Mouse (Mus musculus) macrophage (primary cell): Measurements from ENCODE around the gene Chtop. TPM values are rescaled to one million over a fixed set of nuclear protein-coding genes. Genes with fewer than 3 reads are reported as not detected.

Source experiments
- H3K27ac ChIP-seq: fragments of 350-480 bp; formaldehyde crosslinking; 2 replicates; pipeline ENCODE4 v1.9.0; 2021
- H3K36me3 ChIP-seq: fragments of 350-480 bp; formaldehyde crosslinking; 2 replicates; pipeline ENCODE4 v1.9.0; 2021; ENCODE audit errors: inconsistent target
- H3K4me3 ChIP-seq: fragments of 350-480 bp; formaldehyde crosslinking; 2 replicates; pipeline ENCODE4 v1.9.0; 2021; ENCODE audit errors: inconsistent target
- H3K79me2 ChIP-seq: fragments of 350-480 bp; formaldehyde crosslinking; 2 replicates; pipeline ENCODE4 v1.9.0; 2021; ENCODE audit errors: inconsistent target
- WGBS: methylation state at CpG from one replicate; pipeline ENCODE4 v1.1.7; 2026; ENCODE audit warnings: inconsistent platforms; ENCODE audit not compliant: missing documents; 5-methylcytosine and 5-hydroxymethylcytosine counted together
- polyA plus RNA-seq: library from polyadenylated mRNA; stranded (reverse); fragments of 250-400 nt; gene quantifications from 3 replicates; pipeline ENCODE4 v1.2.4, GENCODE M21; 2018; ENCODE audit warnings: inconsistent platforms
- total RNA-seq, 78 experiments: library from RNA; depleted of rRNA; stranded (reverse); fragments of 250-400 nt; gene quantifications; 1 replicate in 9 of 78; 2 replicates in 24 of 78; 3 replicates in 43 of 78; 4 replicates in 2 of 78; pipeline ENCODE4 v1.2.4; 2018; ENCODE audit warnings: inconsistent platforms in 56 of 78

Chtop gene
- total RNA-seq (2018; cell fraction: chromatin; rRNA removed): 10 to 100 TPM; 48.8 to 85.5 (median 71.0) TPM
- 10 to 100 TPM; 54.6 to 73.0 (median 65.6) TPM for total RNA-seq (2018; cell fraction: cytosol; rRNA removed)
- total RNA-seq (2018; cell fraction: nucleus; rRNA removed): 100 to 1,000 TPM in 1 of 26 experiments, 10 to 100 TPM in 25; 73.6 to 102 (median 89.1) TPM
- 50.7 to 64.7 TPM (median 57.9 TPM) in 3 replicates for polyA plus RNA-seq

- H3K27ac ChIP-seq: peak within 1 kb of the TSS; percentile 57
- H3K79me2 ChIP-seq: peaks cover 46% of the 10 kb centered on the region
- H3K36me3 ChIP-seq: peaks cover 31% of the 10 kb centered on the region
- peak within 1 kb of the TSS; percentile 84 for H3K4me3 ChIP-seq
- 1% methylated on average over 57 of the region's 66 CpGs for WGBS
Measured at GRCm38 (mm10) chr3:90508950-90509746, at the start of gene Chtop. Chtop (minus strand) TSS chr3:90509498.

GRCm38 (mm10) chr3:90555954-90556353 lies 46.7 kb upstream of the Chtop start:
- Histone ChIP-seq H3K27ac (no peak overlapping the region), H3K36me3 (no peaks in the 10 kb centered on the region), H3K79me2 (no peaks in the 10 kb centered on the region), H3K4me3 (no peak overlapping the region)
- 80% methylated on average over 5 of the region's 5 CpGs for WGBS

DNA sequence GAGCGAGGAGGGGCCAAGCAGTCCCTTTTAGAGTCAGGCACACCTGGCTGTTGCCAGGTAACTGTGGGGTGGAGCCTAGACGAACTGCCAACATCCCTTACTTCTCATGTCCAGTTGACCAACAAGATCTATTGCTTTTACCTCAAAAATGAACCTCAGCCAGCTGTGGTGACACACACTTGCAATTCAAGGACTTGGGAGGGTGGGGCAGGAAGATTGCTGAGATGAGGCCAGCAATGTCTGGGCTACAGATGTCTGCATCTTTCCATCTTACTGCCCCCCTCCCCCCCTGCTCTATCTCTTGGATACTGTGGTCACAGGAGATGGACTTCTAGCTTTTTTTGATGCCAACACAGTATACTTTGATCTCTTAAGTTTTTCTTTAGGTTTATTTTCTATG lies 42.9 kb upstream of the Chtop start:
- no peak overlapping the region for H3K4me3 ChIP-seq
- no peaks in the 10 kb centered on the region for H3K36me3 ChIP-seq
- H3K27ac ChIP-seq: no peak overlapping the region
- no peaks in the 10 kb centered on the region for H3K79me2 ChIP-seq
- WGBS: 86% methylated on average over 2 of the region's 2 CpGs

DNA sequence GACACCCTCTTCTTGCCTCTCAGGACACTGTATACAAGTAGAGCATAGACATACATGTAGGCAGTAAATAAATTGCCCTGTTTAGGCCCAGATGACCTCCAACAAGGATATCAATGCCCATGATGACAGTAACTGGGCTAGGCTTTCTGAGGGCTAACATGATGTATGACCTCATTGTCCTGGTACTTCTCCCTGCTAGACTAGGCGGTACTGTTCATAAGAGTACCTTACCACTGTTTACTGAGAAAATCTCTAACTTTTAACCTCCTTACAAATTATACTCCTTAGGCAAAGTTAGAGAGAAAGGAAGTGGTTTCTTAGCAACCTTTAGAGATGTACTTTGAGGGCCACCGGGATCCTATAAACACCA lies 41.1 kb upstream of the Chtop start:
- WGBS: 100% methylated on average over 2 of the region's 2 CpGs
- Histone ChIP-seq H3K36me3 (no peaks in the 10 kb centered on the region), H3K79me2 (no peaks in the 10 kb centered on the region), H3K4me3 (no peak overlapping the region), H3K27ac (no peak overlapping the region)

- no peaks in the 10 kb centered on the region for H3K79me2 ChIP-seq
- WGBS: 85% methylated on average over 5 of the region's 5 CpGs
- no peak overlapping the region for H3K4me3 ChIP-seq
- no peaks in the 10 kb centered on the region for H3K36me3 ChIP-seq
- H3K27ac ChIP-seq: no peak overlapping the region
Measured at GRCm38 (mm10) chr3:90549676-90550420, 40.5 kb upstream of the Chtop start.

DNA sequence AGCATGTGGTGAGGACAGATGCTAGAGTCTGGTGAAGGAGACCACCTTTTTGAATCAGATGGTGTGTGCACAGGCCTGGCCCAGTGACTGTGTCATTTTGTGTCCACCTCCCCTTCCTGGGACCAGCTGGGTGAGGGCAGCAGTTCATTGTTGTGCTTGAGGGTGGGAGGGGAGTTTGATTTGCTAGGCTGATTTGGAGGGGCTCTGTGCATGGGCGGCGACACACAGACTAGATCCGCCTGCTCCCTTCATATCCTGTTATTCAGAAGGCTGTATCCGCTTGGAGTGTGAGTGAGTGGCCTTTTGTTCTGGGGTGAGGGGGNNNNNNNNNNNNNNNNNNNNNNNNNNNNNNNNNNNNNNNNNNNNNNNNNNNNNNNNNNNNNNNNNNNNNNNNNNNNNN lies 31.6 kb upstream of the Chtop start:
- no peak overlapping the region for H3K4me3 ChIP-seq
- no peaks in the 10 kb centered on the region for H3K79me2 ChIP-seq
- H3K36me3 ChIP-seq: no peaks in the 10 kb centered on the region
- WGBS: 97% methylated on average over 4 of the region's 4 CpGs
- H3K27ac ChIP-seq: no peak overlapping the region

DNA sequence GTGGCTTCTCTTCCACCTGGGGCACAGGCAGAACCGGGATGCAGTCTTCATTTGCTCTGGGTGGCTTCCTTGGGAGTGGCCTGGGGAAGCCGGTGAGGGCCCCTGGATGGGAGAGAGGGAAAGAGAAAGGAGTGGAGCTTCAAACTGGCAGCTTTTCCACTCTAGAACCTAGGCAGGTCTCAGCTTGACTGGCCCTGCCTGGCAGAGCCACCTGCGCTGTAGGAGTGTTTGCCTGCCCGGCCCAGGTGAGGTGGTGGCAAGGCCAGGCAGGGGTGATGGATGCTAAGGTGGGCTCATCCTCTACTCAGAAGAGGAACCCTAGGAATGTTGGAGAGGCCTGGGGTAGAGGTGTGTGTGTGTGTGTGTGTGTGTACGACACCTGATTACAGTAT lies 28.6 kb upstream of the Chtop start:
- no peak overlapping the region for H3K4me3 ChIP-seq
- H3K27ac ChIP-seq: no peak overlapping the region
- WGBS: 91% methylated on average over 5 of the region's 5 CpGs
- no peaks in the 10 kb centered on the region for H3K36me3 ChIP-seq
- H3K79me2 ChIP-seq: no peaks in the 10 kb centered on the region

DNA sequence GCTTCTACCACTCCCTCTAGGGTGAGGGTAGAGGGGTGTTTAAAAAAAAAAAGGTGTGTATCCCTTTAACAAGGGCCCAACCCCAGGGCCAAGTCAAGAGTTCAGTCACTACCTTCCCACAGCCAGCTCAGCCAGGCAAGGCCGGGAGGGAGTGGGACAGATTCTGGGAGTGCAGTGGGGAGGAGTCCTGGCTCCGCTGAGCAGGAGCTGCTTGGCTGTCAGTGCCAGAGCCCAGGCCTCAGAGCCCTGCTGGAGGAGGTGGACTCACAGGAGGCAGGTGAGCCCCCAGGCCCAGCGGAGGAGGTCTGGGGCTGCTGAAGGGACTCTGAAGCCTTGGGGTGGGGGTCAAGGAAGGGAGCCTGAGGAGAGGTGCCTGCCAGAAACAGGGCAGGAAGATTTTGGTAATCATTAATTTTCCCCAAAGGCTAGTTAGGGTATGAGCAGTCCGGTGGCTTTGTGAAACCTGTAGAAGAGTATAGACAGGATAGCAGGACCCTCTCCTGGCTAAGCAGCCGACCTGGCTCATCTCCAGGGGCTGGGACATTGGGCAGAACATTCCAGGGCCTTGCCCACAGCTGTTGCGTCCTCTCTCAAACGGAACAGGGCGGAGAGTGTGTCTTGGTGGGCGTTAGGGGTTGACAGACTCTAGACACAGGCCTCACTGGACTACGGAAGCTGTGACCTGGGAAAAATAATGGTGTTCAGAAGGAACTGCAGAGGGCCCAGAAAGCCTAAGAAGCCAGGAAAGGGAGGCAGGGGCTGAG lies 28.0 kb upstream of the Chtop start, which contains the start of gene S100a16:
Gene S100a16 (plus strand): TSS at position 114 of the 764 bp plus-strand sequence.
- Histone ChIP-seq H3K4me3 (no peak within 1 kb of the TSS), H3K36me3 (no peaks in the 10 kb centered on the region), H3K27ac (no peak within 1 kb of the TSS), H3K79me2 (no peaks in the 10 kb centered on the region)
- WGBS: 93% methylated on average over 10 of the region's 10 CpGs

GRCm38 (mm10) chr3:90535446-90535845 lies 26.1 kb upstream of the Chtop start:
- Histone ChIP-seq H3K27ac (no peak overlapping the region), H3K4me3 (no peak overlapping the region), H3K36me3 (no peaks in the 10 kb centered on the region), H3K79me2 (no peaks in the 10 kb centered on the region)
- 90% methylated on average over 1 of the region's 1 CpGs for WGBS

GRCm38 (mm10) chr3:90531713-90532112 lies 22.4 kb upstream of the Chtop start:
- WGBS: 96% methylated on average over 5 of the region's 5 CpGs
- H3K36me3 ChIP-seq: no peaks in the 10 kb centered on the region
- no peaks in the 10 kb centered on the region for H3K79me2 ChIP-seq
- no peak overlapping the region for H3K4me3 ChIP-seq
- no peak overlapping the region for H3K27ac ChIP-seq

GRCm38 (mm10) chr3:90527291-90527873 lies 18.1 kb upstream of the Chtop start:
- no peak overlapping the region for H3K27ac ChIP-seq
- H3K4me3 ChIP-seq: no peak overlapping the region
- H3K79me2 ChIP-seq: no peaks in the 10 kb centered on the region
- H3K36me3 ChIP-seq: 0 out of 2 replicates have a peak, but pooled peaks cover 5% of the 10 kb centered on the region
- 87% methylated on average over 6 of the region's 7 CpGs for WGBS

GRCm38 (mm10) chr3:90526580-90526979 lies 17.3 kb upstream of the Chtop start, which contains the start of gene S100a14:
S100a14 (plus strand) TSS chr3:90526856.
- H3K79me2 ChIP-seq: no peaks in the 10 kb centered on the region
- 0 out of 2 replicates have a peak, but pooled peaks cover 5% of the 10 kb centered on the region for H3K36me3 ChIP-seq
- H3K27ac ChIP-seq: no peak within 1 kb of the TSS
- H3K4me3 ChIP-seq: no peak within 1 kb of the TSS
- 75% methylated on average over 5 of the region's 5 CpGs for WGBS

GRCm38 (mm10) chr3:90526076-90526475 lies 16.8 kb upstream of the Chtop start:
- Histone ChIP-seq H3K27ac (no peak overlapping the region), H3K79me2 (no peaks in the 10 kb centered on the region), H3K36me3 (0 out of 2 replicates have a peak, but pooled peaks cover 5% of the 10 kb centered on the region), H3K4me3 (no peak overlapping the region)
- WGBS: 85% methylated on average over 2 of the region's 2 CpGs

DNA sequence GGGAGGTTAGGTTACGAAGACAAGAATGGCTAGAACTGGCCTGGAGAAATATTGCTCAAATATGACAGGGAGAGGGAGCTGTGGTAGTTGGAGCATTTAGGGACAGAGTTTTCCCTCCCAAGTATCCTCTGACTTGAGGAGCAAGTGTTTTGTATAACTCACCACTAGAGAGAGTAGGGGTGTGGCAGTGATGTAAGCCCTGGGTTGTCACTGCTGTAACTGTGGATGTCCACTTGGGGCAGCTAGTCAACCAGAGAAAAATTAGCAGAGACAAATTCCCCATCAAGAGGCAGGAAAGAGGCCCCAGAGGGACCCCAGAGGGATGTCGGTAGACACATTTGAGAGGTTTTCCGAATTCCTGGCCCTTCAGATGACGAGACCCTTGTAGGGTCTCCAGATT lies 16.1 kb upstream of the Chtop start:
- Histone ChIP-seq H3K4me3 (no peak overlapping the region), H3K36me3 (0 out of 2 replicates have a peak, but pooled peaks cover 5% of the 10 kb centered on the region), H3K79me2 (no peaks in the 10 kb centered on the region), H3K27ac (no peak overlapping the region)
- 65% methylated on average over 4 of the region's 4 CpGs for WGBS
